Mouse (Mus musculus) heart, adult 8-10 months (tissue): Measurements from ENCODE around the gene Capza3. TPM values are rescaled to one million over a fixed set of nuclear protein-coding genes. Genes with fewer than 3 reads are reported as not detected.

Experiments
- DNase-seq: peaks from one replicate; pipeline ENCODE4 v3.0.0; 2022; ENCODE audit warnings: low spot score
- total RNA-seq, 4 experiments: library from RNA; stranded (reverse); gene quantifications; 2 replicates each; pipeline ENCODE4 v1.2.4; 2022

The Capza3 gene
- total RNA-seq, result not detected

GRCm38 (mm10) chr6:140040952-140041351 lies at the start of gene Capza3:
TSS of gene Capza3 (plus strand) at chr6:140041252.
- DNase-seq, result no peak

- no peak for DNase-seq
Measured at GRCm38 (mm10) chr6:140005181-140005580, 35.9 kb upstream of the Capza3 start.

DNA sequence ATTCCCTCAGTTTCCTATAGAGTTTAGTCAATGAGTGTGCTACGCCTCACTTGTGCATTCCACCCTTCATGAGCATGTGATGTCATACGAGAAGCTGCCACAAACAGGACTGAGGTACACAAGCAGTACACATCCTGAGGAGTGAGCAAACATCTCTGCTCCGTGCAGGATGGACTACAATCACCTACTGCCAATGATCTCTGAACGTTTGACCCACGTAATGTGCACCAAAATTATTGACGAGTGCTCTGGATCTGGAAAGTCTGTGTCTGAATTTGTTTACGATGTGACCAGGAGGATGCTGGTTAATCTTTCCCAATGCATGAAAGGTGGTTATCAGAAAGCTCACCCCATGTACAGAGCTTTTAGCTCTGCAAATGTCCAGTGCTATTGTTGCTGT lies 16.6 kb upstream of the Capza3 start:
- no peak for DNase-seq

DNA sequence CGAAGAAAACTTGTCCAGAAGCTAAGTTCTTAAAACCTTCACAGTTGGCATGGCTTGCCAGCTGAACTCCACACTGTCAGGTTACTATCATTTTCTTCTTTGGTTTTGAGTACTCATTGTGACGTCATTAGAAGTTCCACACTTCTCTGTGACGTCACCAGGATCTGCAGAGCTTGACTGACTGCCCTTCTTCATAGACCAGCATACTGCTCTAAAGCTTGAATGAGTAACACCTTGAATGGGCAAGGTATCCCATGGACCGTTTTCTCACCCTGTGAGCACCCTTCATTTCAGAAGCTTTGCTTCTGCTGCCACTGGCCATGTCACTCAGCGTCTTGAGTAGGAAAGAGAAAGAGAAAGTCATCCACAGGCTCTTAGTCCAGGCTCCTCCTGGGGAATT lies 305 bp downstream of the Capza3 start, which contains the start of gene Plcz1:
TSS of gene Plcz1 (minus strand) at position 101 of the 400 bp plus-strand sequence.
- DNase-seq, result no peak

GRCm38 (mm10) chr6:140051476-140051875 lies 10.4 kb downstream of the Capza3 start:
- peak; percentile 36 for DNase-seq

- no peak for DNase-seq
Measured at GRCm38 (mm10) chr6:140054271-140054928, 13.3 kb downstream of the Capza3 start.

- DNase-seq, result no peak
Measured at GRCm38 (mm10) chr6:140069177-140069576, 28.1 kb downstream of the Capza3 start.

DNA sequence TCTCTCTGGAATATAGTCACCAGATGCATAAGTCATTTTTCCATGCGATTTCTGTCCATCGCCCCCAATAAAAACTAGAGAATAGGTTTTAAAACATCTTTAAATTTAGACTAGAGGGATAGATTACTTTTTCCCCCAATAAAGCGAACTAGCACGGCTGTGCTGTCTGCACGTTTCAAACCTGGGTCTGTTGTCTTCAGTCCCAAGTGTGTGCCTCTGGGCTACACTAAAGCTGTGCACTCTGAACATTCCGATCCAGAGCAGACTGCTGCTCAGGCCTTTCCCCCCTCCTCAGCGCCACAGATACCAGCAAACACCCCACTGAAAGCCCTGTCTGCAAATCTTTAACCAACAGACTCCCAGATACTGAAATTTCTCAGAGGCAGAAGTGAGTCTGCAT lies 39.9 kb downstream of the Capza3 start:
- no peak for DNase-seq

- DNase-seq, result no peak
Measured at GRCm38 (mm10) chr6:140081739-140082138, 40.7 kb downstream of the Capza3 start.

- DNase-seq, result no peak
Measured at GRCm38 (mm10) chr6:140089855-140090254, 48.8 kb downstream of the Capza3 start.

Other genes with a start within 250 kb of the Capza3 start
- not detected for gene Plcz1, start 205 bp downstream of the Capza3 start, total RNA-seq